Mouse (Mus musculus) brown adipose tissue, adult 24 weeks (tissue): Measurements from ENCODE around the gene Tbk1. TPM values are rescaled to one million over a fixed set of nuclear protein-coding genes. Genes with fewer than 3 reads are reported as not detected.
A peak's percentile ranks its signal among the peaks of the same experiment; 100 is the strongest.

ENCODE experiments used
- H3K27ac ChIP-seq: fragments of 200-500 bp; replicated peaks from 2 replicates; pipeline ENCODE4 v1.5.1; 2012; ENCODE audit warnings: low read depth, mild to moderate bottlenecking, low read length
- H3K4me1 ChIP-seq: fragments of 200-500 bp; 2 replicates; pipeline ENCODE4 v1.6.1; 2012; ENCODE audit warnings: low read length, mixed read lengths; ENCODE audit not compliant: control insufficient read depth, insufficient read depth, insufficient read length
- H3K4me3 ChIP-seq: fragments of 200-500 bp; 2 replicates; pipeline ENCODE4 v1.5.1; 2012; ENCODE audit warnings: low read depth, mild to moderate bottlenecking, low read length, moderate library complexity; ENCODE audit not compliant: insufficient read depth
- polyA plus RNA-seq: library from polyadenylated mRNA; stranded (reverse); fragments of >200 nt; gene quantifications from 2 replicates; pipeline ENCODE4 v1.2.4, GENCODE M21; 2012; ENCODE audit not compliant: missing spikeins, insufficient read depth, insufficient read length

Tbk1 gene
- polyA plus RNA-seq, 1 experiment: 9.4 TPM

DNA sequence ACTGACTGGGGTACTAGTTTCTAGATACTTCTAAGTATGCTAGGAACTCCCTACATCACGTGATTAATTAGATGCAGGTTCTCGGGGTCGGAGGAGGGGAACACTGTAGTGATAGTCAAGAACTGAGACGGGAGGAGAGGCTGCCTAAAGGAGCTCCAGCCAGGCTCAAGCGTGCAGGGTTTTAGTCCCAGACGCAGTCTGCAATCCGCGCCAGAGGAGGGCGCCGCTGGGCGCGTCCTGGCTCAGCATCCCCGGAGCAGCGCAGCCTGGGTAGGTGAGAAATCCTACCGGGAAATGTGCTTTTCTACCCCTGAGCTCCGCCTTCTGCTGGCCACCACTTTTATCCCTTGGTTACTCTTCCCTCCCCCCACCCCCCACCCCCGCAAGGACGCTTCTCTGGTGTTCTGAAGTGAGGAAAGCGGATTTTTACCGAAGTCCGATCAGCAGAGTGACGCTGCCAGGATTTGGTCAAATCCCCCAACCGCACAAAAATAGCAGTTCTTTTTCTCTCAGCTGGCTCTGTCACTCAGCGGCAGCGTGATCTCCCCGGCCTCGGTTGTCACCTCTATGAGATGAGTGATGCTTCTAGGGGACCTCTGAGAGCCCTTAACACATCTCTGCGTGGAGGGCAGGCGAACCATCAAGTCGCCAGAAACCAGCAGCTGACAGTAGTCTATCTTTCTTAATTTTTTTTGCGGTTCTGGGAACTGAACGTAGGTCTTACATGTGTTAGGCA, 53.3 kb downstream of the Tbk1 start:
- Histone ChIP-seq H3K4me1 (no peaks in the 10 kb centered on the region), H3K4me3 (peak overlapping the region; percentile 31), H3K27ac (no peak overlapping the region)

DNA sequence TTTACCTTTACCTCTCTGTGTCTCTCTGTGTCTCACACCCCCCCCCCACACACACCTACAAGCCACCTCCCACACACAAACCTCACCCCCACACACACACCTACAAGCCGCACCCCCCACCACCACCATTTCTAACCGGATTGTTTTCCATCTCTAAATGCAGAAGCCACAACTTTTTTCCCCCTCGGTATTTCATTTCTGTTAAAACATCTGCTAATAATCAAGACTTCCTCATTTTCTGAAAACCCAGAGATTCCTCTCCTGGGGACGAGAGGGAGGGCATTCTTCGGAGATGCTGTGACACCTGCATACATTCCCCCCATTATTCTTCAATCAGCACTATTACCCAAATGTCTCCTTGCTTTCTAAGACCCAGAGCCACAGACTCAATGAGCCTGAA, 55.0 kb downstream of the Tbk1 start:
- Histone ChIP-seq H3K27ac (no peak overlapping the region), H3K4me3 (no peak overlapping the region), H3K4me1 (no peaks in the 10 kb centered on the region)

DNA sequence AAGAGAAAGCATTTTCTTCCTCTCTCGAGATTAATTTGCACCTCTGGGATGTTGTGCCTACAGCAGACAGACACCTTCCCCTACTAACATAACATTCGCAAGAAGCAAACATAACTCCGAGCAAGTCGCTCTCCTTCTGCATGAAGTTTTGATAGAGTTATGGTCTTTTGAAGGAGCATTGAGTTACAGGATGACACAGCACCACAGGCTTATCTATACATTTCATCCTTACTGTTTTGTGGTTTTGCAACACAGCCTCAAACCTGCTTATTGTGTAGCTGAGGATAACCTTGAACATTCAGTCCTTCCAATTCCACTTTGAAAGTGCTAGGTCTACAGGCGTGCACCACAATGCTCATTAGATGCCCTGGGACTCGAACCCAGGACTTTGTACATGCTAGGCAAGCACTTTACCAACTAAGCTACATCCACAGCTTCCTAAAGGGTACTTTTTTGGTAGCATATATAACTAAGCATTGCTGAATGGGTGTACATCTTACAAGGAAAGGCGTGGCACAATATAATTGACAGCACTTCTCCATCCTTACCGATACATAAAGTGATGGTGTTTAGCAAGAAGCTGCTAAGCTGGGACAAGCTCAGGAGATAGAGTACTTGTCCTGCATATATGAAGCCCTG, 56.1 kb downstream of the Tbk1 start:
- no peak overlapping the region for H3K27ac ChIP-seq
- H3K4me3 ChIP-seq: no peak overlapping the region

DNA sequence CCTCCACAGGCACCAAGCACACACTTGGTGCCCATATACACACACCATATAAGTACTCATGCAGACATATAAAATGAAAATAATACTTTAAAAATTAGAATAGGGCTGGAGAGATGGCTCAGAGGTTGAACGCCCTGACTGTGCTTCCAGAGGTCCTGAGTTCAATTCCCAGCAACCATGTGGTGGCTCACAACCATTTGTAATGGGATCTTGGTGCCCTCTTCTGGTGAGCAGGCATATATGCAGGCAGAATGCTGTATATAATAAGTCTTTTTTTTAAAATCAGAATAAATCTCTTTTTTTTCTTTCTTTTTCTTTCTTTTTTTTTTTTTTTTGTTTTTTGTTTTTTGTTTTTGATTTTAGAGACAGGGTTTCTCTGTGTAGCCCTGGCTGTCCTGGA, 57.3 kb downstream of the Tbk1 start:
- no peaks in the 10 kb centered on the region for H3K4me1 ChIP-seq

More for the DNA sequence above, 56.1 kb downstream of the Tbk1 start:
- H3K4me1 ChIP-seq: no peaks in the 10 kb centered on the region

DNA sequence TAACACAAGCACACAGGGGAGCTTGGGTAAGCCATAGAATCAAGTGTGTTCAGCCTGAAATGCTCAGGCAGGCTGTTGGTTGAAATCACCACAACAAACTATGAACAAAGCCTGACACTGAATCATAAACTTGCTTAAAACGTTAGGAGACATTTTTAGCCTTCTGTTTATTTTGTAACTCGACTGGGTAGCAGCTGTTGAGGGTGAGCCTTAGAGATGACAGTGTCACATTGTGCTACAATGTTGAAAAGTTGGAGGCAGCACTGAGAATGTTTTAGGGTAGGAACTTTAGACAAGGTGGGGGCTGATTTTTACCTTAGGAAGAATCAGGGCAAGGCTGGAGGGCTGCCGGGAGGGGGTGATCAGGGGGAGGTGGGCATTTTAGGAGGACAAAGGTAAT, 58.1 kb downstream of the Tbk1 start:
- Histone ChIP-seq H3K27ac (no peak overlapping the region), H3K4me1 (no peaks in the 10 kb centered on the region)

More for the DNA sequence above, 57.3 kb downstream of the Tbk1 start:
- H3K4me3 ChIP-seq: no peak overlapping the region
- no peak overlapping the region for H3K27ac ChIP-seq

DNA sequence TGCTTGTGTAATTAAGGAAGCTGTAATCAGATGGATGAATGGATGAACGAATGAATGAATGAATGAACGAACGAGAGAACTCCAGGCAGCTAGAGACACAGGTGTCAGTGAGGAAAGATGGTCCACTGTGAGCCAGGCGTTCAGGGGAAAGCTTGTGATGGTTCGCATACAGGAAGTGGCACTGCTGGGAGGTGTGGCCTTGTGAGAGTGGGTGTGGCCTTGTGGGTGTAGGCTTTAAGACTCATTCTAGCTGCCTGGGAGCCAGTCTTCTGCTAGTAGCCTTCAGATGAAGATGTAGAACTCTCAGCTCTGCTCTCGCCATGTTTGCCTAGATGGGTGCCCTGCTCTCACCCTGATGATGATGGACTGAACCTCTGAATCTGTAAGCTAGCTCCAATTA, 59.5 kb downstream of the Tbk1 start:
- Histone ChIP-seq H3K4me3 (no peak overlapping the region), H3K4me1 (no peaks in the 10 kb centered on the region), H3K27ac (no peak overlapping the region)

More for the DNA sequence above, 58.1 kb downstream of the Tbk1 start:
- H3K4me3 ChIP-seq: no peak overlapping the region

DNA sequence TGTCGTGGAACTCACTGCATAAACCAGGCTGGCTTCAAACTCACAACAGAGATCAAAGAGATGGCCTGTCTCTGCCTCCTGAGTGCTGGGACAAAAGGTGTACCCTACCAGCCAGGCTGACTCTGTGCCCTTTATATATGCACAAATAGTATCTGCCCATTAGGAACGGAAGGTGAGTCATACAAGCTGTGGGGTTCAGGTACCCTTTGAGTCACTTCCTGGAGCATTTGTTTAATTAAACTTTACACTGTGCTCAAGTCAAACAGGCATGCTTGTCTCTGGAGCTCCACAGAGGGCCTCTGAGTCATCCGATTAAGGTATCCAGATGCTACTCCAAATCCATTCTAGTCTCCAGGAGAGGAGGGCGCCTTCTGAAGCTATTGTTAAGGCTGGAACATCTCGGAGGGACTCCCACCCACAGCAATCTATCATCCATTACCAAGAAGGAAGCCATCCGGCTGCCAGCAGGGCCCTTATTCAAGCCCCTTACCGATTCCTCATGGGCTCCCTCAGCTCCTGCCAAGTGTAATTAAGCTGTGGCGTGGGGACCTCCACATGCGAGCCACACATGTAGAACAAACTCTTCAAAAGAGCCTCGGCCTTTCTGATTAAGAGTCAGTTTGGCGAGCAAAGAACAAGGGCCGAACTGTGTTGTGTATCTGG, 65.5 kb downstream of the Tbk1 start:
- Histone ChIP-seq H3K4me3 (no peak overlapping the region), H3K27ac (no peak overlapping the region), H3K4me1 (no peaks in the 10 kb centered on the region)

DNA sequence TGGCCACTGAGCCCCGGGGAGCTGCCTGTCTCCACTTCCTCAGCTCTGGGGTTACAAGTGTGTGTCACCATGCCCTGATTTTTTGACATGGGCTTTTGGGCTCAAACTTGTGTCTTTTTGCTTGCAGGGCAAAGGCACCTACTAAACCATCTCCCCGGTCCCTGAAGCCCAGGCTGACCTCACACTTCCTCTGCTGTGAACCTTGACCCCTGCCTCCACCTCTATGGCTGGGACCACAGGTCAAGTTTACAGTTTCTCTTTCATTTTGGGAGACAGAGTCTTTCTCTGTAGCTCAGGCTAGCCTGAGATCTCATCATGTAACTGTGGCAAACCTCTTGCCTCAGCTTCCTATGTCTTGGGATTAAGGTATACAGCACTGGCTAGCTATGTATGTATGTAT, 66.9 kb downstream of the Tbk1 start:
- H3K4me1 ChIP-seq: no peaks in the 10 kb centered on the region
- no peak overlapping the region for H3K27ac ChIP-seq
- H3K4me3 ChIP-seq: no peak overlapping the region

DNA sequence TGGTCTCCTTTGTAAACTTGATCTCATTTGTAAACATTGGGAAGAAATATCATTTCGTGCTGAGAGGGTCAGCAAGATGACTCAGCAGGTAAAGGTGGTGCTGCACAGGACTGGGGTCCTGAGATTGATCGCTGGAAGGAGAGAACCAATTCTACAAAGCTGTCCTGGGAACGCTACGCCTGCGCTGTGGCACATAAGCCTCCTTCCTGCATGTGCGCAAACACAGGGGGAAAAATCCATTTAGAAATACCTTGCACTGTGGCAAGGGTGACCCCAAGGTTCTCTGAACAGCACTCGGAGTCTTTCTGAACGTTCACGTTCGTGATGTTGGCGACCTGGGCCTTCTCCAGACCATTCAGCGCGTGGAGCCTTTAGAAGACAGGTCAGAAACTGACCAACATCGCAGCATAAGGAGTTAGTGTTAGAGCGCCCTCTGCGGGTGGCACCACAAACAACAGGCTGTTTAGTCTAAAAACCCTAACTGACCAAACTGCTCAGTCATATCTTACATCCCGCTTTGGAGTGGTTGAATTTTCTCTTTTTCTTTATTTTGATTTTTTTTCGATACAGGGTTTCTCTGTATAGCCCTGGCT, 70.5 kb downstream of the Tbk1 start:
- Histone ChIP-seq H3K4me1 (no peaks in the 10 kb centered on the region), H3K27ac (no peak overlapping the region), H3K4me3 (no peak overlapping the region)

DNA sequence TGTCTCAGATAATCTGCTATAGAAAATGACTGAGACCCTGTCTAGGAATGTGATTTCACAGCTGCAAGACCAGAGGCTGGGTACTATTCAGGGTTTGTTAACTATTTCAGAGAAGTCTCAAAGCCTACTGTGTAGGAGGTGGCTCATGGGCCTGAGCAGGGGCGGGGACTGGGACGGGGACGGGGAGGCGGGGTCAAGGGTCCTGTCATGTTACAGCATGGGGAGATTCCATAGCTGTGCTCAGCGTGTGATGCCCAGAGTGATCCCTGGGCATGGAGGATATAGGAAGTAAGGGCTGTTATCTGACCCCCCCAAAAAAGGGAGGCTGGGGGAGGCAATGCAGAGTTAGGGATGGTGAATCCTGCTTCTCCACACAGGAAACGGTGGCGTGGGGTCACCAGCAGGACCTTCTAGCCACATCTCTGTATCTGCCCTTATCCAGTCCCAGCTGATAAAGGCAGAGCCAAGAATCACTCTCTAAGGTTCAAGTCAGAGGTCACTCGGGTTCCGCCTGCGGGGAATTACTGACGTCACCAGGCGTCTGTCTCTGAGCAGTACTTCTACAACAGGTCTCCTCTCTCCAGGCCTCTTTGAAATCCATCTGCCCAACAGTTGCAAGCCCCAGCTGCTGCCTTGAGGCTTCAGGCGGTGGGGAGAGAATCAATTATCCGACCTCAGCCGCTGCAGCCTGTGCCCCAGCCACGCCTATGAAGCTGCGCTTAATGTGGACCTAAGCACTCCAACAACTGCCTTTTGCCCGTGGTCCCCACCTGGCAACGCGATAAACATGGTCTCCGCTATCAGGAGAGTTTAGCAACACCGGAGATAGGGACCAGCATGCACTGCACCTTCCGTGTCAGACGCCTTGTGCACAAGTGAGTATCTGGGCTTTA, 76.6 kb downstream of the Tbk1 start:
- Histone ChIP-seq H3K27ac (no peak overlapping the region), H3K4me1 (no peaks in the 10 kb centered on the region; the same call in 1 of the 2 replicates), H3K4me3 (no peak overlapping the region)

DNA sequence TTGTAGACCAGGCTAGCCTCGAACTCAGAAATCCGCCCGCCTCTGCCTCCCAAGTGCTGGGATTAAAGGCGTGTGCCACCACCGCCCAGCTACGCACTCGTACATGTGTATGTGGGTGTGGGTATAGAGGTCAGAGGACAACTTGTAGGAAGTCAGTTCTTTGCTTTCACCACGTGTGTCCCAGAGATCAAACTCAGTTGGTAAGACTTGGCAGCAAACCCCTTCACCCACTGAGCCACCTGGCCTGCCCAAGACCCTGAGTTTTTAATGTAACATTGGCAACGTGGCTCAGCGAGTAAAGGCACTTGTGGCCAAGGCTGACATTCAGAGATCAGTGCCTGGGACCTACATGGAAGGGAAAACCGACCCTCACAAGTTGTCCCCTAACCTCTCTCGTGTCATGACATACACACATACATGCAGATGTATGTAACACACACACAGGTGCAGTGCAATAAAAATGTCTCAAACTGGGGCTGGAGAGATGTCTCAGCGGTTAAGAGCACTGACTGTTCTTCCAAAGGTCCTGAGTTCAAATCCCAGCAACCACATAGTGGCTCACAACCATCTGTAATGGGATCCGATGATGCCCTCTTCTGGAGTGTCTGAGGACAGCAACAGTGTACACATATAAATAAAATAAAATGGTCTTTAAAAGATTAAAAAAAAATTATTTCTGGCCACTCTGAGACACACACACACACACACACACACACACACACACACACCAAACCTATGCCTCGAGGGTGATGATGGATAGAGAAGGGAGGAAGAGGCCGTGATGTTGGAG, 78.6 kb downstream of the Tbk1 start:
- Histone ChIP-seq H3K27ac (no peak overlapping the region), H3K4me3 (no peak overlapping the region), H3K4me1 (no peaks in the 10 kb centered on the region; the same call in 1 of the 2 replicates)

DNA sequence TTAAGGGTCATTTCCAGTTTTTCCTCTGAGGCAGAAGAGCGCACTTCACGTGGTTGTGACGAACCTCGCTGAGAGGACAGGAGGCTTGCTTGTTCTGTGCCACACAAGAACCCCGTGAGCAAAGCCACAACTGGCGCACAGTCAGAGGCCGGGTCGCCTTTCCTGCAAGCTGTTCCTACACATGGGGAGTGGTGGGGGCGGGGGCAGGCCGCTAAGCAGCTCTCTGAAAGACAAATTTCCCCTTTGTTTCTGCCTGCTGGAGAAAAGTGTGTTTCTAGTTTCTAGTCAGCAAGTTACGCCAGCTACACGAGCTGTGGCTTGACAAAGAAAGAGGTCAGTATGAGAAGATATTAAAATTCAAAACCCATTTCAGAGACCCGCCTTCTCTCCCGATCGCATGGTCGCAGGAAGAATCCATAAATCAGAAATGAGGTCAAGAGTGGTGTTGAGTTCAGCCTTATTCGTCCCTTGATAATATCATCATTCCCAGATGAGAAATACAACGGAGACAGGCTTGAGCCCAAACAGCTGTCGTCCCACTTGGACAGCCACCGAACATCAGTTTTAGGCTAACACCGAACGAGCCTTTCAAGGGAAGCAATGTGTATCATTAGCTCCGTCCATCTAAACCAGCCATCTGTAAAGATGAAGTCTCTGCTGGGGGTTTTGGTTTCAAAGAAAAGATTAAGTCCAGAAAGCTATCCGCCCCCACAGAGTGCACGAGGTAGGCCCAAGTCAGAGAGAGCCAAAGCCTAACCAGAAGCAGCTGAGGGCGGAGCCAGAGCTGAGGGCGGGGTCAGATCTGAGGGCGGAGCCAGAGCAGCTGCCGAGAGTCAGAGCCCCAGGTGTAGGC, 79.6 kb downstream of the Tbk1 start:
- Histone ChIP-seq H3K4me3 (no peak overlapping the region), H3K27ac (no peak overlapping the region), H3K4me1 (no peaks in the 10 kb centered on the region; the same call in 1 of the 2 replicates)

DNA sequence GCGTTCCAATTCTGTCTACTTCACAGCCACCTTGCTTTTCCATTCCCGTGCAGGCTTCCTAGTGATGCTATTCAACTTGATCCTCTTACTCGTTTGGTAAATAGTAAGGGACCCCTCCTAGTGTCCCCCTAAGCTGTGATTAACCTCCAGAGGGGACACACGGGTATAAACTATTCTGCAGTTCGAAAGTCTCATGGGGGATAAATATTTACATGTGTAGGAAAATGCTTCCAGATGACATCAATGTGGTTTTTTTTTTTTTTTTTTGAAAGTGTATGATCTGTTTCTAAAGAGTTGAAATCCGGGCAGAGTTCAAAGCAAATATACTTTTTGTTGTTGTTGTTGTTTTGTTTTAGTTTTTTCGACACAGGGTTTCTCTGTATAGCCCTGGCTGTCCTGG, 80.7 kb downstream of the Tbk1 start:
- Histone ChIP-seq H3K4me3 (0 out of 2 replicates have a peak overlapping the region, but pooled peaks have one; percentile 63), H3K27ac (no peak overlapping the region), H3K4me1 (no peaks in the 10 kb centered on the region; the same call in 1 of the 2 replicates)
